Mouse (Mus musculus) midbrain, embryonic 13.5 days (tissue): ENCODE results near the gene Gab2. TPM values are rescaled to one million over a fixed set of nuclear protein-coding genes. Genes with fewer than 3 reads are reported as not detected.
"Not testable (repeated sequence)": the region's sequence is repeated elsewhere in the genome, so short reads cannot be mapped to it uniquely, and the experiment has no call there.

Experiments
- ATAC-seq: fragments of 200-750 bp; cut with Nextera tagmentation; 2 replicates; pipeline ENCODE4 v1.8.0; 2017; ENCODE audit warnings: mild to moderate bottlenecking, moderate TSS enrichment, moderate library complexity
- H3K27ac ChIP-seq: fragments of 300-500 bp; sonication (generic); 2 replicates; pipeline ENCODE4 v1.5.1; 2015; ENCODE audit warnings: inconsistent platforms, mild to moderate bottlenecking, moderate library complexity
- H3K27me3 ChIP-seq: fragments of 300-500 bp; sonication (generic); 2 replicates; pipeline ENCODE4 v1.6.1; 2015; ENCODE audit warnings: mild to moderate bottlenecking, inconsistent platforms
- H3K36me3 ChIP-seq: fragments of 300-500 bp; sonication (generic); 2 replicates; pipeline ENCODE4 v1.6.1; 2015; ENCODE audit warnings: mild to moderate bottlenecking, inconsistent platforms
- H3K4me1 ChIP-seq: fragments of 300-500 bp; sonication (generic); replicated peaks from 2 replicates; pipeline ENCODE4 v1.6.1; 2015; ENCODE audit warnings: inconsistent platforms
- H3K4me2 ChIP-seq: fragments of 300-500 bp; sonication (generic); replicated peaks from 2 replicates; pipeline ENCODE4 v1.6.1; 2015; ENCODE audit warnings: moderate library complexity, mild to moderate bottlenecking, inconsistent platforms
- H3K4me3 ChIP-seq: fragments of 300-500 bp; sonication (generic); replicated peaks from 2 replicates; pipeline ENCODE4 v1.5.1; 2015; ENCODE audit warnings: mild to moderate bottlenecking, inconsistent platforms
- H3K9ac ChIP-seq: fragments of 300-500 bp; sonication (generic); replicated peaks from 2 replicates; pipeline ENCODE4 v1.6.1; 2015; ENCODE audit warnings: mild to moderate bottlenecking, inconsistent platforms
- H3K9me3 ChIP-seq: fragments of 300-500 bp; sonication (generic); 2 replicates; pipeline ENCODE4 v1.6.1; 2016; ENCODE audit warnings: mild to moderate bottlenecking, inconsistent platforms
- whole genome bisulfite sequencing: fragments of 180-500 bp; shearing (Covaris S2); methylation state at CpG from one replicate; pipeline ENCODE4 v1.1.7; 2015; 5-methylcytosine and 5-hydroxymethylcytosine counted together
- polyA plus RNA-seq: library from polyadenylated mRNA; unstranded; fragments of >200 nt; fragmentation: Nextera tagmentation; extraction: Ambion mirVana; gene quantifications from 2 replicates; pipeline ENCODE4 v1.2.1, GENCODE M21; 2015

The Gab2 gene
- polyA plus RNA-seq, 1 experiment from 2014 or later = 17.9 TPM

DNA sequence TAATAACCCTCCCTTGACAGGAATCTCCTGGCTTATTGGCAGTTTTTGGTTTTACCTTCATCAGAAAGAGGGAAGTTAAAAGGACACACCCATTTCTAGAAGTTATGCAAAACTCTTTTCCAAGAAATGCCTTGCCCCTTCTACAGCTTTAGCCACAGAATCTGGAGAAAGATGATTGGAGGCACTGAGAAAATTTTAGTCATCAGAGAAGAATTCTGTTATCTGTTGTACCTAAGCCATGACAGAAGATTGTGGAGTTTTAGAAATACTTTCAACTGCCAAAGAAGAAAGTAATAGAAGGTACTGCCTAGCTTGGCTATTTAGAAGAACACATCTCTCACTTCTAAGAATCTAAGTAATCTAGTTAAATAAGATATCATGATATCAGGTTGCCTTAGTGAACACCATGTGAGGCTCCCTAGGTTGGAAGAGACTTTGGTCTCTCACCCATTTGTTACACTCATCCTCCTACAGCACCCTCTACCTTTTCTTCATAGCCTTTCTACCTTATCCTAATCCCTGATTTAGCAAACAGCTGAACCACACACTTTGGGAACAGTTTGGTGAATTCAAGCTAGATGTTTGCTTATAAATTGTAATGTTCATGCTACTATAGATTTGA is 128.8 kb downstream of the Gab2 start:
- no peak overlapping the region for H3K4me2 ChIP-seq
- H3K9me3 ChIP-seq = no peaks in the 10 kb centered on the region
- no peak for ATAC-seq

DNA sequence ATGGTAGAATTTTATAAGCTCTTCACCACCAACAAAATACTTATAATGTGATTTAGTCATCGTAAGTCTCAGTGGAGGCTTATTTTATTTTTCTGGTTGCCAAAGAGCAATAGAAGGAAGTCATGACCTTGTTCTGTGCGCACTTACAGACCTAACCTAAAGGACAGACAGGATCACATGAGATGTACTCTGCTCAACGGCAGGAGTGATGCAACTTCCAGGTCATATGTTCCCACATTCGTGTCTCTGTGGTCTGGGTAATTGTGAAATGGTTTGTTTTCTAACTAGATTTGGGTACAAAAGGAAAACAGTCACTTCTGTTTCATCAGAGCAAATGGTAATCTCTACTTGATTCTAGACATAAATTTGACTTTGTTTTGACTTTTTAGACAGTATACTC is 129.7 kb downstream of the Gab2 start:
- no peak for ATAC-seq
- Histone ChIP-seq H3K9me3 (no peaks in the 10 kb centered on the region), H3K27me3 (no peaks in the 10 kb centered on the region), H3K4me1 (no peaks in the 10 kb centered on the region), H3K4me3 (no peak overlapping the region), H3K4me2 (no peak overlapping the region), H3K36me3 (no peaks in the 10 kb centered on the region), H3K27ac (no peak overlapping the region), H3K9ac (no peak overlapping the region)
- WGBS = 90% methylated on average over 4 of the region's 4 CpGs

More for the DNA sequence above, 128.8 kb downstream of the Gab2 start:
- Histone ChIP-seq H3K27me3 (no peaks in the 10 kb centered on the region), H3K36me3 (no peaks in the 10 kb centered on the region), H3K9ac (no peak overlapping the region), H3K27ac (no peak overlapping the region), H3K4me1 (no peaks in the 10 kb centered on the region), H3K4me3 (no peak overlapping the region)

DNA sequence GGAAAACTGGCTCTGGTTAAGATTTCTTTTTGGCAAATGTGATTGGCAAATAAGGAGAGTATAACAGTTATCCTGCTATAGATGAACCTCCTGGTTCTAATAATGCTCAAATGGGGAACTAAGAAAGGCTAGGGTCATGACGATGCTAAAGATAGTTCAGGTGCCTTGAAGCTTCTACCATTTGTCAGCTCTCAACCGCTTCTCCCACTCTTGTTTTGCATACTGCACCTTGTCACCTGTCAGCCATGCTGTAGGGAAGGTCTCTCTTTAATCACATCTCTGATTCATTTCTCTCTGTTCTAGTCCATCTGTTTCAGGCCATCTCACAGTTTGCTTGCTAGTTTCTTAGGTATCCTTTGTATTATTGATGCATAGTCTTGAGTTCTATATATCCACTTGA is 142.4 kb downstream of the Gab2 start:
- H3K27me3 ChIP-seq = no peaks in the 10 kb centered on the region
- no peaks in the 10 kb centered on the region for H3K4me1 ChIP-seq
- H3K4me3 ChIP-seq = no peak overlapping the region
- no peak overlapping the region for H3K4me2 ChIP-seq
- ATAC-seq = no peak
- no peak overlapping the region for H3K27ac ChIP-seq
- 0 out of 2 replicates have a peak, but pooled peaks cover 13% of the 10 kb centered on the region for H3K36me3 ChIP-seq
- no peaks in the 10 kb centered on the region for H3K9me3 ChIP-seq
- 93% methylated on average over 2 of the region's 2 CpGs for WGBS
- no peak overlapping the region for H3K9ac ChIP-seq

DNA sequence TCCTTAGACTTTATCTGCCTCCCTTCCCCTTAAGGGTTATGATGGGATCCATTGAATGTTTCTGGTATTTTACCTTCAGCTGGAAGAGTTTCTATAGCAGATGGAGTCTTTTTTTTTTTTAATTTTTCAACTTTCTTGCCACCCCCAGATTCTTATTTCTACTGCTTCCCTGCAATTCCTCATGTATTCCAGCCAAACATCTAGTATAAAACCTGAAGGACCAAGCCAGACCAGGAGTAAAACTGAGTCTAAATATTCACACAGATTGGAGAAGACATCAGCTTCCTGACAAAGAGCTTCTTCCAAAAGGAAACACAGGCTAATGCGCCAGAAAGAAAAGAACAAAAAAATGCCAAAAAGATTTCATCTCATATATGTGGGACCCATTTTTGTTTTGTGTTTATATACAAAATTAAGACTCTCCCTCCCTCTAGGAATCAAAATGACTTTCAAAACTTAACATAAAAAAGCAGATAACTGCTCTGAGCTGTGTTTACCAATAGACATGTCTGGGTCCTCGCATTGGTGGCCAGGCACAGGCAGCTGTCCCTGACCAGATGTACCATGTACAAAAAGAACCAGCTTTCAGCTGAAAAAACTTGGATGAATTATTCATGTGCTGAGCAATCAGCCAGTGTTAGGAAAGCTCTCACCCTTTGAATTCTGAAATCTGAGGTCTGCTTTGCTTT is 164.0 kb downstream of the Gab2 start:
- peaks cover 12% of the 10 kb centered on the region; the same call in 1 of the 2 replicates for H3K4me1 ChIP-seq
- WGBS = 53% methylated on average over 2 of the region's 2 CpGs
- peak; percentile 80 for ATAC-seq
- no peak overlapping the region for H3K9ac ChIP-seq
- no peaks in the 10 kb centered on the region for H3K27me3 ChIP-seq
- H3K4me3 ChIP-seq = no peak overlapping the region
- H3K36me3 ChIP-seq = no peaks in the 10 kb centered on the region
- H3K27ac ChIP-seq = no peak overlapping the region
- no peak overlapping the region for H3K4me2 ChIP-seq
- no peaks in the 10 kb centered on the region for H3K9me3 ChIP-seq

DNA sequence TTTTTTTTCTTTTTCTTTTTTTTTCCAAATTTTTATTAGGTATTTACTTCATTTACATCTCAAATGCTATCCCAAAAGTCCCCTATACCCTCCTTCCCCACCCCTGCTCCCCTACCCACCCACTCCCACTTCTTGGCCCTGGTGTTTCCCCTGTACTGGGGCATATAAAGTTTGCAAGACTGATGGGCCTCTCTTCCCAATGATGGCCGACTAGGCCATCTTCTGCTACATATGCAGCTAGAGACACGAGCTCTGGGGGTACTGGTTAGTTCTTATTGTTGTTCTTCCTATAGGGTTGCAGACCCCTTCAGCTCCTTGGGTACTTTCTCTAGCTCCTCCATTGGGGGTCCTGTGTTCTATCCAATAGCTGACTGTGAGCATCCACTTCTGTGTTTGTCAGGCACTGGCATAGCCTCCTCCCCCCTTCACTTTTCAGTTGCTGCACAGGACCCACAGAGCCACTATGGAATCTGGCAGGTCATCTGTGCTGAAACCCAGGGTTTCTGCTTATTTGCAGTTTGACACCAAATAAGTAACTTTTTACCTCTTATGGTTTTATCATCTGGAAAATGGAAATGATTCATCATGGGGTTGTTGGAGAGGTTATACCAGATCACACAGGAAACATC is 164.7 kb downstream of the Gab2 start:
- peak; percentile 40 for ATAC-seq
- H3K9ac ChIP-seq, H3K27ac ChIP-seq: not testable (repeated sequence)

DNA sequence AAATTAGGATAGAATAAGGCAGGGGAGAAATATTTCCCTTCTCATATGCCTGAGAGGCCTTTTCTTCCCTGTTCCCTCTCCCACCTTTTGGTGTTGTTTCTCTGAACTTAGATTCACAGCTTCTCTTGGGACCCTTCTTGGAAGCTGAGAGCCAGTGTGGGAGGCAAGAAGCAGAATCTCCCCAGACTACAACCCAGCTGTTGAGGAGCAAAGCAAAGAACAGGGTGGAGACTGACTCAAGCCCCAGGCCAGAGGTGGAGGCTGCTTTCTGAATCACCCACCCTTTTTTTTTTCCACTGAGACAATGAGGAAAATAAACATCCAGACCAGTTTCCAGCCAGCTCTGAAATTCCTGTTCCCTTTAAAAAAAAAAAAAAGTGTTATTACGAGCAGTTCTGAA is 166.3 kb downstream of the Gab2 start:
- H3K9me3 ChIP-seq = no peaks in the 10 kb centered on the region
- no peak overlapping the region for H3K9ac ChIP-seq
- WGBS = 86% methylated on average over 1 of the region's 1 CpGs
- no peaks in the 10 kb centered on the region for H3K36me3 ChIP-seq
- 0 out of 2 replicates have a peak overlapping the region, but pooled peaks have one; percentile 30 for H3K27ac ChIP-seq
- peaks cover 12% of the 10 kb centered on the region; the same call in 1 of the 2 replicates for H3K4me1 ChIP-seq
- no peaks in the 10 kb centered on the region for H3K27me3 ChIP-seq
- H3K4me3 ChIP-seq = no peak overlapping the region
- H3K4me2 ChIP-seq = no peak overlapping the region
- no peak for ATAC-seq

More for the DNA sequence above, 164.7 kb downstream of the Gab2 start:
- H3K4me2 ChIP-seq, H3K36me3 ChIP-seq, H3K4me3 ChIP-seq, H3K9me3 ChIP-seq, H3K27me3 ChIP-seq: not testable (repeated sequence)
- 57% methylated on average over 2 of the region's 2 CpGs for WGBS
- peaks cover 12% of the 10 kb centered on the region; the same call in 1 of the 2 replicates for H3K4me1 ChIP-seq

DNA sequence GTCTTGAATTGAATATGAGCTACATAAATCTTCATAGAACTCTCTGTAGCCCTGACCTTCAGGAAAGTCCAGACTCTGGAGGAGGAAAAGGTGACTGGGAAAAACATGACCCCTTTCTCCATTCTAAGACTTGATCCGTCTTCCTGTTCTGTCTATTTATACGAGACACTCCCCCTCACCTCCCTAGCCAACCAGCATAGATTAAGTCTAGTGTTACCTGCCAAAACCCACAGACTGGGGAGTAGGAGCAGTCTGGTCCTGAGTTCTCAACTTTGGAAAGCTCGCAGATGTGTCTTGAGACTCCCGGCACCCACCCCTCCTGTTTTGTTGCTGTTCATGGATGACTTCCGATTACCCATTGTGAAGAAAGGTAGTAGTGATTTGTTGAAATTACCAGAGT is 166.8 kb downstream of the Gab2 start:
- WGBS = 80% methylated on average over 5 of the region's 5 CpGs
- Histone ChIP-seq H3K9me3 (no peaks in the 10 kb centered on the region), H3K27me3 (no peaks in the 10 kb centered on the region), H3K36me3 (no peaks in the 10 kb centered on the region), H3K4me1 (peaks cover 12% of the 10 kb centered on the region; the same call in 1 of the 2 replicates), H3K9ac (no peak overlapping the region), H3K4me2 (no peak overlapping the region), H3K27ac (no peak overlapping the region), H3K4me3 (no peak overlapping the region)
- no peak for ATAC-seq

DNA sequence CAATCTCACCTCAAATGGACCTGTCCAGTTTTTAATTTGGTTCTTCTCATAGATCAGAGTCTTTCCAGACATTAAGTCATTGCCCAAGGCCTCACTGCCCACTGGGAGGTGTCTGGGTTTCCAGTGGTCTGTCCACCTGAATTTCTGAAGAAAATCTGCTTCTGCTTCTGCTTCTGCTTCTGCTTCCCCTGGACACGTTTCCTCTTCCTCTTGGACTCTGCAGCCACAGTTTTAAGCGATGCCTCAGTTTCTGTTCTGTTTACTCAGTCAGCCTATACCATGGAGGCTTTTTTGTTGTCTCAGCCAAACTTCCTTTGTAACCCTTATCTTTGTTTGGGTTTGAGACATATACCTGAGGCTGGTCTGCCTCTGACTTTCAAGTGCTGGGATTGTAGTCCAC is 170.3 kb downstream of the Gab2 start:
- Histone ChIP-seq H3K27me3 (no peaks in the 10 kb centered on the region), H3K36me3 (no peaks in the 10 kb centered on the region), H3K9ac (no peak overlapping the region), H3K4me2 (no peak overlapping the region), H3K4me3 (no peak overlapping the region), H3K4me1 (no peaks in the 10 kb centered on the region), H3K9me3 (no peaks in the 10 kb centered on the region), H3K27ac (no peak overlapping the region)
- 89% methylated on average over 2 of the region's 2 CpGs for WGBS
- ATAC-seq = no peak

DNA sequence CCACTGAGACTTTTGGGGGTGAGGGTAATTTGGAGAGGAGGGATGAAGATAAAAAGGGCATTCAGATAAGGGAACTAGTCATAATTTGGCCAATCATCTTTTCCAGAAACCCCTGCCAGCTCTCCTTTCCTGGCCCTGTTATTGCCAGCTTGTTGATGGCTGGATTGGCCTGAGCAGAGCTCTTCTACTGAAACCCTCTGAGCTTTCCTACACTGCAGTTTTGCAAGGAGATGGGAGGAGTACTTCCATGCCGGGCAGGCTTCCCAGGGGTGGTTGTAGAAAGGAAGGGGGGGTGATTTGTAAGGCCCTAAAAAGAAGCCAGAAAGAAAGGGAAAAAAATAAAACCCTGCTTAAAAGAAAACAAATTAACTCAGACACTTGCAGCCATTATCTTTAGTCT is 181.2 kb downstream of the Gab2 start:
- no peak overlapping the region for H3K9ac ChIP-seq
- no peak overlapping the region for H3K27ac ChIP-seq
- no peaks in the 10 kb centered on the region for H3K36me3 ChIP-seq
- H3K9me3 ChIP-seq = no peaks in the 10 kb centered on the region
- ATAC-seq = no peak
- H3K4me1 ChIP-seq = 0 out of 2 replicates have a peak, but pooled peaks cover under 1% of the 10 kb centered on the region
- no peaks in the 10 kb centered on the region for H3K27me3 ChIP-seq
- no peak overlapping the region for H3K4me3 ChIP-seq
- H3K4me2 ChIP-seq = no peak overlapping the region
- WGBS = 88% methylated on average over 1 of the region's 1 CpGs

DNA sequence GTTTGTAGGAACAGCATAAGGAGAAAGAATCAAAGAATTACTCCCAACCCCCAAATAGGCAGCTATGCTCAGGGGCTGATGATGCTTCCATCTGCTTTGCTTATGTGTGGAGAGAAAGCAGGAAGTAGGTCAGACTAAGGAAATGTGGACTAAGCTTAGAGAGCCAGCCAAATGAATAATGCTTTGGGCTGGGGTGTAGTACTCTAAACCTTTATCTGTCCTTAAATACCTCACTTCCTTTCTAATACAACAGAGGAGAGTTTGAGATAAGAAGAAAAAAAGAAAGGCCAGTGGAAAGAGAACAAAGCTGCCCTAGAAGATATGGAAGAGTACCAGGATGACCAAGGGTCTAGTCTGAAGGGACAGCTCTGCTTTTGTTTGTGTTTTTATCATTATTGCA is 189.0 kb downstream of the Gab2 start:
- no peak for ATAC-seq
- no peak overlapping the region for H3K27ac ChIP-seq
- H3K36me3 ChIP-seq = peaks cover 4% of the 10 kb centered on the region; the same call in 1 of the 2 replicates
- no peak overlapping the region for H3K4me2 ChIP-seq
- H3K9me3 ChIP-seq = no peaks in the 10 kb centered on the region
- H3K4me3 ChIP-seq = no peak overlapping the region
- H3K27me3 ChIP-seq = no peaks in the 10 kb centered on the region
- H3K9ac ChIP-seq = no peak overlapping the region
- H3K4me1 ChIP-seq = no peaks in the 10 kb centered on the region

DNA sequence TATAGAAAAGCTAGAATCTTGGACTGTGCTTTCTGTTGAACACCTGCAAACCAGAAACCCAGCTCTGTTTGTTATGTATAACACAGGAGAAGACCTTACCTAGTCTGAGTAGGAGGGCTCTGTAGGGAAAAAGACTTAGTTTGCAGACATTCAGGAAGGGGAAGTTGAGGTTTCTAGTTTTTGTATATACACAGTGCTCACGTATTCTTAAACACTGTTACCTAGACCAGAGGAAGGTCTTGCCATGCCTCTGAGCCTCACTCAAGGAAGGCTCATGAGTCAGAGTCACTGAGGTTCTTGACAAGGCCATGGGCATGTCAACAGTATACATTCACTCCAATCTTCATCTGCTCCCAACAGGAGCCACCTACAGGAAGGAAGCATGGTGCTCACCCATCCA is 189.7 kb downstream of the Gab2 start:
- no peaks in the 10 kb centered on the region for H3K27me3 ChIP-seq
- no peak for ATAC-seq
- no peak overlapping the region for H3K27ac ChIP-seq
- no peak overlapping the region for H3K4me3 ChIP-seq
- H3K4me1 ChIP-seq = no peaks in the 10 kb centered on the region
- H3K36me3 ChIP-seq = peaks cover 4% of the 10 kb centered on the region; the same call in 1 of the 2 replicates
- no peak overlapping the region for H3K4me2 ChIP-seq
- H3K9ac ChIP-seq = no peak overlapping the region
- no peaks in the 10 kb centered on the region for H3K9me3 ChIP-seq
- 81% methylated on average over 1 of the region's 1 CpGs for WGBS

DNA sequence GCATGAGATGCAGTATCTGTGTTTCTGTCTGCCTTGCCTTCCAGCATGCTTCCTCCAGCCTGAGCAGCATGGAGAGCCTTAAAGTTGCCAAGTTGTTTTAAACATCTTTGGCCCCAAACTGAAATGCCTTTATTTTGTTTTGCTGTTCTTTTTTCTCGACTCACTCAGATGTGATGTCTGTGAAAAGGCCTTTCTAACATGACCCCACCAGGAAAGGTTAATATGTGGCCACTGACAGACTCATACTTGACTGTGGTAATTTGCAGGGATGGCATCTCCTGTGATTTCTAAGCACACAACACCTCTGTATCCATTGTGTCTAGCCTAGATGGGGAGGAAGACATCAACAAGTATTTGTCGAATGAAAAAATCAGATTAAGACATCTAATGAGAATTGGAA is 215.6 kb downstream of the Gab2 start:
- Histone ChIP-seq H3K27ac (no peak overlapping the region), H3K36me3 (peaks cover 22% of the 10 kb centered on the region; the same call in 1 of the 2 replicates), H3K4me1 (no peaks in the 10 kb centered on the region), H3K4me3 (no peak overlapping the region), H3K4me2 (no peak overlapping the region), H3K27me3 (no peaks in the 10 kb centered on the region), H3K9ac (no peak overlapping the region), H3K9me3 (no peaks in the 10 kb centered on the region)
- 0 out of 2 replicates have a peak, but pooled peaks have one; percentile 27 for ATAC-seq
- WGBS = 54% methylated on average over 2 of the region's 2 CpGs
